14 mouse cellular contexts compared by ENCODE assay signal in genomic region chr11:112470336-112470735, GRCm38 (mm10).
A peak's percentile ranks its signal among the peaks of the same experiment; 100 is the strongest.
DNase-seq lines count a peak whose midpoint lies in the region.
"Had no signal": no experiment of that assay in that cellular context is flagged by ENCODE, and none has a peak within 500 bp of the region (broad histone marks: within the 10 kb centered on the region; RNA-seq: fewer than 3 reads in every experiment).

No protein-coding gene starts in this region.

- peak; percentile 4 to 40 for DNase-seq in adrenal gland, postnatal 36 days
- no peak for DNase-seq in adrenal gland, postnatal 25 days
- peak; percentile 84 to 90 for DNase-seq in frontal cortex, adult 2 months (ENCODE audit: extremely low spot score in 1 of 2, low spot score in 1 of 2)
- peak; percentile 40 to 52 for DNase-seq in layer of hippocampus, postnatal 36 days
- DNase-seq in right cerebral cortex, postnatal 14 days = peak; percentile 45
- no peak for DNase-seq in spleen, postnatal 14 days (ENCODE audit: low spot score in 2 of 2)
- no peak for DNase-seq in B cell, adult 2 months
- DNase-seq in midbrain, embryonic 10.5 days (ENCODE audit: low spot score) = no peak
- DNase-seq: cerebellum, postnatal 14 days; heart, adult 2 months; kidney, adult 8-10 months; lung, adult 18-20 months had no signal

- no peaks in the 10 kb centered on the region for H3K27me3 ChIP-seq in midbrain, embryonic 10.5 days (ENCODE audit: low read depth, poor library complexity, severe bottlenecking)
- H3K27me3 ChIP-seq: limb, embryonic 12.5 days; neural tube, embryonic 12.5 days had no signal

- 0 out of 2 replicates have a peak, but pooled peaks cover 5% of the 10 kb centered on the region for H3K4me1 ChIP-seq in midbrain, embryonic 10.5 days
- H3K4me1 ChIP-seq: neural tube, embryonic 12.5 days had no signal

- H3K36me3 ChIP-seq in midbrain, embryonic 10.5 days = no peaks in the 10 kb centered on the region
- H3K36me3 ChIP-seq: limb, embryonic 12.5 days; neural tube, embryonic 12.5 days had no signal

- no peaks in the 10 kb centered on the region for H3K9me3 ChIP-seq in midbrain, embryonic 10.5 days (replicated peaks)
- H3K9me3 ChIP-seq: limb, embryonic 12.5 days; neural tube, embryonic 12.5 days had no signal

- 80% methylated on average over 3 of the region's 3 CpGs for WGBS in midbrain, embryonic 10.5 days

- H3K4me3 ChIP-seq in midbrain, embryonic 10.5 days = no peak overlapping the region
- H3K4me3 ChIP-seq: heart, adult 2 months; limb, embryonic 12.5 days; neural tube, embryonic 12.5 days had no signal

- H3K27ac ChIP-seq in midbrain, embryonic 10.5 days (replicated peaks) = no peak overlapping the region
- H3K27ac ChIP-seq: heart, adult 2 months; limb, embryonic 12.5 days; neural tube, embryonic 12.5 days had no signal

Comparison
In these comparisons a context has a peak if more than half of its experiments do, and no peak if none do; other contexts are left out.
1. DNase-seq: peak in adrenal gland, postnatal 36 days (2 of 2), frontal cortex, adult 2 months (2 of 2), layer of hippocampus, postnatal 36 days (2 of 2) and right cerebral cortex, postnatal 14 days (single experiment); none in adrenal gland, postnatal 25 days (single experiment), spleen, postnatal 14 days (0 of 2), B cell, adult 2 months (0 of 2) and midbrain, embryonic 10.5 days (single experiment).